Mouse (Mus musculus): ENCODE results near the gene Gm13697.
"Not testable (repeated sequence)": the region's sequence is repeated elsewhere in the genome, so short reads cannot be mapped to it uniquely, and the experiment has no call there.

DNA sequence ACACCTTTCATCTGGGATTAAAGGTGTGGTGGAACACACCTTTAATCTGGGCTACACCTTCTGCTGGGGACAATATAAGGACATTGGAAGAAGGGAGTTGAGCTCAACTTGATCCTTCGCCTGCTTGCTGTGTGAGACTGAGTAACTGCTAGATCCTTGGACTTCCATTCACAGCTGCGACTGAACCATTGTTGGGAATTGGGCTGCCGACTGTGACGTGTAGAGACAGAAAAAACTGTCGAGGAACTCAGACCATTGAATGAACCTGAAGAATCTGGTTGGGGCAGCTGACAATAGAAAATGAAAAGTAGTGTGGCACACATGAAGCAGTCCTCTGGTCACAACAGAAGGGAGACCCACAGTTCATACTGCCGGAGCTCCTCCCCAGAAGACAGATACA, 11.7 kb upstream of the Gm13697 start, which contains the start of gene Gm13696:
- TF ChIP-seq CTCF (IDR thresholded peaks at IDR 0.05; ENCODE audit: extremely low read depth, insufficient read depth, insufficient read length, insufficient replicate concordance); POLR2A (IDR thresholded peaks at IDR 0.05; ENCODE audit: low read depth, low read length): not testable (repeated sequence)

Measured in spleen, adult 2 months (tissue).